Comparison of ENCODE assay signal across 7 mouse cellular contexts in the genomic region with DNA sequence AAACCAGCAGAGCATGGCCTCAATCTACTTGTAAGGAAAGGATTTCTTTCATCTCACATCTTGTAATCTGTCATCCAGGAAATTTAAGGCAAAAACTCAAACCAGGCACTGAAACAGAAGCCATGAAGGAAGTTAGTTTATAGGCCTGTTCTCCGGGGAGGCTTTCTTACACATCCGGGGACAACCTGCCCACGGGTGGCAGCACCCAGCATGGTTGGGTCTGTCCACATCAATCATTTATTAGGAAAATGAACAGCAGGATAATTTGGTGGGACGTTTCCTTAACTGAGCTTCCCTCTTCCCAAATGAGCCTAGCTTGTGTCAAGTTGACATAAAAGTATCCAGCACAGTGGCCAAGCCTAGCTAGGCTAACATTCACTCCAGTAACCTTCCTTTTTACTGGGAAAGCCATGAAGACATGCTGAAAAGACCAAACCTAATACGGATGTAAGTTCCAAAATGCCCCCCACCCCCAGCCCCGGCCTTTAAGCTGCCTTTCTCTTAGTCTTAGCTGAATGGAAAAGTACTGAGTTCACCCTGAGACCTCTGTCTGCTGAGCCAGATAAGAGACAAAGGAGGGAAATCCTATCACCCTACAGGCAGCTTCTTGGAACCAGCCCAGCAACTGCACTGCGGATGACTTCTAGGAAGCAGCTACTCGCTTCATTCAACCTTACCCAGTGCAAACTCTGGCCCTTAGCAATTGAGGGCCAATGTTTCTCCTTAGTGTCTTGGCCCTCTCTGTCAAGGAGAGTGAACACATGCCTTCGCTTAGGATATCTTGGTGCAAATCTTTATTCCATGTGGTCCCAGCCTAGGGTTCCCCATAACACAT. TPM values are rescaled to one million over a fixed set of nuclear protein-coding genes. Genes with fewer than 3 reads are reported as not detected.
A peak's percentile ranks its signal among the peaks of the same experiment; 100 is the strongest.
DNase-seq lines count a peak whose midpoint lies in the region; TF ChIP-seq lines count a peak whose summit lies in the region.

No protein-coding gene starts in this region.

- TF ChIP-seq CTCF in brain, embryonic 14.5 days (IDR thresholded peaks at IDR 0.05; ENCODE audit: borderline replicate concordance, extremely low read depth, insufficient read depth, insufficient read length), result no peak

- no peak for TF ChIP-seq POLR2A in brain, embryonic 14.5 days (IDR thresholded peaks at IDR 0.05; ENCODE audit: borderline replicate concordance, extremely low read depth, insufficient read depth, insufficient read length, poor library complexity, severe bottlenecking)

- DNase-seq in brain, embryonic 14.5 days (ENCODE audit: low read depth), result peak; percentile 33
- peak; percentile 25 for DNase-seq in gastrocnemius, postnatal 10 days
- DNase-seq in kidney, adult 9 months, result peak; percentile 71
- peak; percentile 76 for DNase-seq in lung, postnatal 14 days
- DNase-seq in layer of hippocampus, adult 11-12 months (ENCODE audit: low spot score), result no peak
- DNase-seq in neural tube, embryonic 10.5 days (ENCODE audit: extremely low spot score, low spot score), result no peak
- no peak for DNase-seq in thymus, postnatal 10 days (ENCODE audit: low spot score in 2 of 2)

RNA-seq across cellular contexts. Expression of a gene that starts 31.9 kb away (rescaled TPM):
- polyA plus RNA-seq in brain, embryonic 14.5 days (2012; rRNA removed), result 30.2 and 31.4 TPM in 2 replicates
- total RNA-seq in gastrocnemius, postnatal 10 days (2021), result 10 to 100 TPM; 23.4 to 30.2 TPM

RNA-seq across cellular contexts. Expression of a gene that starts 33.3 kb away (rescaled TPM):
- polyA plus RNA-seq in brain, embryonic 14.5 days (2012; rRNA removed), result 81.5 and 84.1 TPM in 2 replicates
- total RNA-seq in gastrocnemius, postnatal 10 days (2021), result 10 to 100 TPM; 47.5 to 59.1 TPM

Comparison
In these comparisons a context has a peak if more than half of its experiments do, and no peak if none do; other contexts are left out.
1. DNase-seq: peak in brain, embryonic 14.5 days (single experiment), gastrocnemius, postnatal 10 days (single experiment), kidney, adult 9 months (single experiment) and lung, postnatal 14 days (single experiment); none in layer of hippocampus, adult 11-12 months (single experiment), neural tube, embryonic 10.5 days (single experiment) and thymus, postnatal 10 days (0 of 2).